Mouse (Mus musculus): ENCODE measurements around the gene Zfp36l2. TPM values are rescaled to one million over a fixed set of nuclear protein-coding genes. Genes with fewer than 3 reads are reported as not detected.

Gene Zfp36l2
- polyA plus RNA-seq, 1 experiment from 2014 or later = 31.2 TPM

GRCm38 (mm10) chr17:84141691-84142090 is 46.1 kb downstream of the Zfp36l2 start:
- 77% methylated on average over 6 of the region's 6 CpGs for WGBS
- Histone ChIP-seq H3K27ac (ENCODE audit: low read length) (peak overlapping the region; percentile 75), H3K27me3 (ENCODE audit: control insufficient read depth, insufficient read depth, low read length) (no peaks in the 10 kb centered on the region), H3K9ac (replicated peaks; ENCODE audit: low read depth, low read length) (no peak overlapping the region), H3K4me1 (ENCODE audit: control insufficient read depth, insufficient read depth, low read length) (peaks cover 37% of the 10 kb centered on the region), H3K4me2 (replicated peaks; ENCODE audit: low read depth, low read length) (no peak overlapping the region), H3K9me3 (ENCODE audit: control insufficient read depth, low read depth, low read length) (no peaks in the 10 kb centered on the region), H3K36me3 (ENCODE audit: control insufficient read depth, insufficient read depth, low read length) (no peaks in the 10 kb centered on the region), H3K4me3 (ENCODE audit: low read depth, low read length) (no peak overlapping the region)
- no peak for ATAC-seq (ENCODE audit: insufficient number of reproducible peaks, insufficient read depth, low FRiP score, low read depth)

GRCm38 (mm10) chr17:84140822-84141507 is 46.8 kb downstream of the Zfp36l2 start:
- no peak for ATAC-seq (ENCODE audit: insufficient number of reproducible peaks, insufficient read depth, low FRiP score, low read depth)
- H3K4me2 ChIP-seq (replicated peaks; ENCODE audit: low read depth, low read length) = no peak overlapping the region
- no peaks in the 10 kb centered on the region for H3K36me3 ChIP-seq (ENCODE audit: control insufficient read depth, insufficient read depth, low read length)

GRCm38 (mm10) chr17:84137393-84138171 is 50.2 kb downstream of the Zfp36l2 start:
- no peak overlapping the region for H3K4me3 ChIP-seq (ENCODE audit: low read depth, low read length)
- ATAC-seq (ENCODE audit: insufficient number of reproducible peaks, insufficient read depth, low FRiP score, low read depth) = 0 out of 2 replicates have a peak, but pooled peaks have one; percentile 35
- peaks cover 21% of the 10 kb centered on the region for H3K4me1 ChIP-seq (ENCODE audit: control insufficient read depth, insufficient read depth, low read length)
- 75% methylated on average over 11 of the region's 11 CpGs for WGBS
- H3K36me3 ChIP-seq (ENCODE audit: control insufficient read depth, insufficient read depth, low read length) = no peaks in the 10 kb centered on the region
- no peak overlapping the region; the same call in 1 of the 2 replicates for H3K27ac ChIP-seq (ENCODE audit: low read length)
- no peak overlapping the region for H3K4me2 ChIP-seq (replicated peaks; ENCODE audit: low read depth, low read length)
- no peaks in the 10 kb centered on the region for H3K27me3 ChIP-seq (ENCODE audit: control insufficient read depth, insufficient read depth, low read length)
- no peaks in the 10 kb centered on the region for H3K9me3 ChIP-seq (ENCODE audit: control insufficient read depth, low read depth, low read length)
- H3K9ac ChIP-seq (replicated peaks; ENCODE audit: low read depth, low read length) = no peak overlapping the region

More at GRCm38 (mm10) chr17:84140822-84141507, 46.8 kb downstream of the Zfp36l2 start:
- WGBS = 42% methylated on average over 10 of the region's 10 CpGs
- H3K27ac ChIP-seq (ENCODE audit: low read length) = peak overlapping the region; percentile 75
- H3K9me3 ChIP-seq (ENCODE audit: control insufficient read depth, low read depth, low read length) = no peaks in the 10 kb centered on the region
- no peak overlapping the region for H3K4me3 ChIP-seq (ENCODE audit: low read depth, low read length)
- H3K27me3 ChIP-seq (ENCODE audit: control insufficient read depth, insufficient read depth, low read length) = no peaks in the 10 kb centered on the region
- no peak overlapping the region for H3K9ac ChIP-seq (replicated peaks; ENCODE audit: low read depth, low read length)
- H3K4me1 ChIP-seq (ENCODE audit: control insufficient read depth, insufficient read depth, low read length) = peaks cover 30% of the 10 kb centered on the region

- 34% methylated on average over 10 of the region's 10 CpGs for WGBS
- Histone ChIP-seq H3K9me3 (ENCODE audit: control insufficient read depth, low read depth, low read length) (no peaks in the 10 kb centered on the region), H3K36me3 (ENCODE audit: control insufficient read depth, insufficient read depth, low read length) (no peaks in the 10 kb centered on the region), H3K27ac (ENCODE audit: low read length) (peak overlapping the region; percentile 40; the same call in 1 of the 2 replicates), H3K4me1 (ENCODE audit: control insufficient read depth, insufficient read depth, low read length) (peaks cover 18% of the 10 kb centered on the region), H3K27me3 (ENCODE audit: control insufficient read depth, insufficient read depth, low read length) (no peaks in the 10 kb centered on the region), H3K9ac (replicated peaks; ENCODE audit: low read depth, low read length) (no peak overlapping the region), H3K4me2 (replicated peaks; ENCODE audit: low read depth, low read length) (no peak overlapping the region), H3K4me3 (ENCODE audit: low read depth, low read length) (no peak overlapping the region)
- 0 out of 2 replicates have a peak, but pooled peaks have one; percentile 7 for ATAC-seq (ENCODE audit: insufficient number of reproducible peaks, insufficient read depth, low FRiP score, low read depth)
These were observed 50.9 kb downstream of the Zfp36l2 start for GRCm38 (mm10) chr17:84136669-84137392.

GRCm38 (mm10) chr17:84136217-84136616 is 51.5 kb downstream of the Zfp36l2 start:
- peak overlapping the region; percentile 15; the same call in 1 of the 2 replicates for H3K27ac ChIP-seq (ENCODE audit: low read length)
- no peak overlapping the region for H3K4me3 ChIP-seq (ENCODE audit: low read depth, low read length)
- 82% methylated on average over 4 of the region's 4 CpGs for WGBS
- peaks cover 13% of the 10 kb centered on the region for H3K4me1 ChIP-seq (ENCODE audit: control insufficient read depth, insufficient read depth, low read length)
- H3K27me3 ChIP-seq (ENCODE audit: control insufficient read depth, insufficient read depth, low read length) = no peaks in the 10 kb centered on the region
- H3K9me3 ChIP-seq (ENCODE audit: control insufficient read depth, low read depth, low read length) = no peaks in the 10 kb centered on the region
- H3K4me2 ChIP-seq (replicated peaks; ENCODE audit: low read depth, low read length) = no peak overlapping the region
- H3K9ac ChIP-seq (replicated peaks; ENCODE audit: low read depth, low read length) = no peak overlapping the region
- no peaks in the 10 kb centered on the region for H3K36me3 ChIP-seq (ENCODE audit: control insufficient read depth, insufficient read depth, low read length)
- ATAC-seq (ENCODE audit: insufficient number of reproducible peaks, insufficient read depth, low FRiP score, low read depth) = no peak

GRCm38 (mm10) chr17:84135243-84135642 is 52.5 kb downstream of the Zfp36l2 start:
- WGBS = 48% methylated on average over 7 of the region's 7 CpGs
- ATAC-seq (ENCODE audit: insufficient number of reproducible peaks, insufficient read depth, low FRiP score, low read depth) = no peak
- Histone ChIP-seq H3K36me3 (ENCODE audit: control insufficient read depth, insufficient read depth, low read length) (no peaks in the 10 kb centered on the region), H3K4me2 (replicated peaks; ENCODE audit: low read depth, low read length) (no peak overlapping the region), H3K9me3 (ENCODE audit: control insufficient read depth, low read depth, low read length) (no peaks in the 10 kb centered on the region), H3K27me3 (ENCODE audit: control insufficient read depth, insufficient read depth, low read length) (no peaks in the 10 kb centered on the region), H3K4me3 (ENCODE audit: low read depth, low read length) (no peak overlapping the region), H3K9ac (replicated peaks; ENCODE audit: low read depth, low read length) (no peak overlapping the region), H3K4me1 (ENCODE audit: control insufficient read depth, insufficient read depth, low read length) (peaks cover 3% of the 10 kb centered on the region), H3K27ac (ENCODE audit: low read length) (no peak overlapping the region)
